Mouse (Mus musculus) cerebellum, adult 11 months (tissue): Measurements from ENCODE around the gene Peli2.

Source experiments
- DNase-seq: peaks from one replicate; pipeline ENCODE4 v3.0.0; 2022

The Peli2 gene

DNA sequence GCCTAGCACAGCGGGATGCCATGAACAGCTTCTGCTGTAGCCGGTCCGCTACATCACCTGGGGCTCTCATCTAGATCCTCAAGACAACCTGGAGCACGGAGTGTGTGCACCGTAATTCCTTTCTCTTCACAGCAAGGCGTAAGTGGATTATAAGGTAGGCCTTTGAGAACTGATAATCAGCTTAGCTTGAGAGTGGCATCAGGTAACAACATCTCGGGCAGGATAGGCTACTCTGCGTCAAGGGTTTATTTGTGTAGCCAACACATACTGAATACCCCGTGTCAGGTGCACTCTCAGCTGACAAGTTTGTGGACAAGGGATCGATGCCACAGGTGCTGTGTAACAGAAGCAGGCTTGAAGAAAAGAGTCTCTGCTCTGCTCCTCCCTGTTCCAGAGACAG is 106.1 kb downstream of the Peli2 start:
- DNase-seq = no peak

DNA sequence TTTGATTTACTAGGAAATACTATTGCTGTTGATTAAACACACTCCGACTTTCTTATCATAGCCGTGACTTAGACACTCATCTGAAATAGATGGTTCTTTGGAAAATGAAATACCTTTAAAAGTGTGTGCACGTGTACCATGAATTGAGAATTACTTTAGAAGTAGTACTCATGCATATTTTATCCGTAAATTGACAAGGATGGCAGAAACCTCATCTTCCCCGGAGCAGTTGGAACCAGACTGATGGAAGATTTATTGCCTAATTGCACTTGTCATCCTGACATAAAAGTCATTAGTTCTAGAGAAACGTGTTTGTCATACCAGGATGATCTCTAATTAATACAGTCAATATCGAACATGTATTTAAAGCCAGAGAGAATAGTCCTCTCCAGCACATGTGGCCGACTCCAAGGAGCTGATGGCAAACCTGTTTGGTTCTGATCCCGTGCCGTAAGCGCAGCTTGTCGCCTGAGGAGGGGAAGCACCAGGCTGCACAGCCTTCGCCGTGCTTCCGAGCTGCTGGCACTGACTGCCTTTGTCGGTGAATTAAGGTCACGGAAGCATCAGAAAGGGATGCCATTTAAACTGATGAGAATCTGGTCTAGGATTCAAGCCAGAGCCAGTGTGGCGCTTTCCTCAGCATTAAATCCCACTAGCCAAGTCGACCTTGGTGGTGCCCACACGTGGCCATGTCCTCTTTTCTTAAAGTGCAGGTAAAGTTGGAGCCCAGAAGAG is 114.3 kb downstream of the Peli2 start:
- DNase-seq = peak; percentile 50

DNA sequence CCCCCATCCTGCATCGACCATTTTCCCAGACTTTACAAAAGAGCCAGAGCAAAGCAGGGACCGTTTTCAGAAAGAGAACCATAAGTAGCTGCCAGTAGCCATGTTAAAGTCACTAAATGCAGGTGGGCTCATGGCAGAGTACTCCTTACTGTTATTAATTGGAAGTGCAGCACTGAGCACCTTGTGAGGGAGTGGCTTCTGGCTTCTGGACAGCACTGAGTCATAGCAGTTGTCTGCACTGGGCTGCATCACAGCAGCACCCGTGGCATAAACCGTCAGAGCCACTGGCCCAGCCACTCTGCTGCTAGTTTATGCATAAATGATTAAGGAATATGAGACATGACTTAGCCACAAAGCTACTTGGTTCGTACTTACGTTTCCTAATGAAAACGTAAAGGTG is 120.7 kb downstream of the Peli2 start:
- DNase-seq = no peak

DNA sequence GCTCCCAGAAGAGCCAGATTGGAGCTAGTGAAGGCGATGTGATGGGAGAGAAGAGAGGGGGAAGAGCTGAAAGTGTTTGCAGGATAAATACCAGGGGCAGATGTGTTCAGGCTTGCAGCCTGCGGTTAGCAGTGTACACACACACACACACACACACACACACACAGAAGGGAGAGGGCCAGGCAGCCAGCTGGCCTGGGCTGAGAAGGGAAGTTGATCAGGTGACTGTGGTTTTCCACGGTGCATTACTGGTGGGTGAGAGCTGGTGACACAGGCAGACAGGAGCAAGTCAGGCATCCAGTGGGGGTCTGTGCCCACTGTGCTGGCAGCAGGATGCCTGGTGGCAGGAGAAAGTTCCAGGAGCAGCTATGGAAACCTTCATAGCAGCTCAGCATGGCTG is 125.6 kb downstream of the Peli2 start:
- no peak for DNase-seq

DNA sequence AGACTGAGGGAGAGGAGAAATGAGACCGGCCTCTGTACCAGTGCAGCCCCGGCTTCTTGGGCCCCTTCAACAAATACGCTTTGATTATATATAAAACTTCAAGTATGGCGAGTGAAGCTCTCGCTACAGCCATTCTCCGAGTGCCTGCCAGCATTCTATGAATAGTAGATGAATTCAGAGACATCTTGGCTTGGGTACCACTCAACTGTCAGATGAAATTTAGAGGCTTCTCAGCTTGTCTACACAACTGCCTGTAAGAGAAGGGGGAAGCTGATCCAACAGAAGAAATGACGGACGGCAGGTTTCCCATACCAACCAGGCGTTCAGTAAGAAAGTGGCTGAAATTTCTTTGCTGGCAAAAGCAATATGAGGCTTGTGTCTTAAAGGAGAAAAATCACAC is 126.3 kb downstream of the Peli2 start:
- DNase-seq = no peak

DNA sequence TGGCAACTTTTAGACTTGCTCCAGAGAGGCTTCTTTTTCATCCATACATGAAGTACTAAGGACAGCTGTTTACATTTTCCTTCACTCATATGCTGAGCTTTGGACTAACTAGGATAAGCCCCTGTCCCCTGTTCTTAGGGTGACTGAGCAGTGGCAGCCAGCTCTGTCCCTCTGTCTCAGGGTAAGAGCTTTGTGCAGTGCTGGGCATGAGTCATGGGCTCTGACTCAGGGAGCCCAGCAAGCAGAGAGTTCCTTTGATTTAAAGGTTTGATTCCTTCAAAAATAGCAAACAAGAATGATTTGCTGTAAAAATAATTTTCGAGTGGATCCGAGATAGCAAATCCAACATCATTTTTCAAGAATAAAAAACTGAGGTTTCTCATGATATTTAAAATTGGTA is 128.8 kb downstream of the Peli2 start:
- DNase-seq = no peak

DNA sequence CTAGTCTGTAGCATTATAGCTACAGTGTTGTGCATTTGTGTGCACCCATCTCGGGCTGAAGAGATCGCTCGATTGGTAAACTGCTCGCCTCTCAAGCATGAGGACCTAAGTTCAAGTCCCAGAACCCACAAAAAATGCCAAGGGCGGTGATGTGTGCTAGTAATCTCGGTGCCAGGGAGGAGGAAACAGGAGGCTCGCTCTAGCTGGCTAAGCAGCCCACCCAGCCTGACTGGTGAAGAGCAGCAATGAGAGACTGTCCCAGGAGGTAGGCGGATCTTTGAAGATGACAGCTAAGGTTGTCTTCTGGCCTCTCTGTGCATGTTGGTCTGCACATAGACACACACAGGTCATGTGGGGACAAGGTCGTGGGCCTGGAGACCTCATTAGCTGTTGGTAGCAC is 129.3 kb downstream of the Peli2 start:
- no peak for DNase-seq

DNA sequence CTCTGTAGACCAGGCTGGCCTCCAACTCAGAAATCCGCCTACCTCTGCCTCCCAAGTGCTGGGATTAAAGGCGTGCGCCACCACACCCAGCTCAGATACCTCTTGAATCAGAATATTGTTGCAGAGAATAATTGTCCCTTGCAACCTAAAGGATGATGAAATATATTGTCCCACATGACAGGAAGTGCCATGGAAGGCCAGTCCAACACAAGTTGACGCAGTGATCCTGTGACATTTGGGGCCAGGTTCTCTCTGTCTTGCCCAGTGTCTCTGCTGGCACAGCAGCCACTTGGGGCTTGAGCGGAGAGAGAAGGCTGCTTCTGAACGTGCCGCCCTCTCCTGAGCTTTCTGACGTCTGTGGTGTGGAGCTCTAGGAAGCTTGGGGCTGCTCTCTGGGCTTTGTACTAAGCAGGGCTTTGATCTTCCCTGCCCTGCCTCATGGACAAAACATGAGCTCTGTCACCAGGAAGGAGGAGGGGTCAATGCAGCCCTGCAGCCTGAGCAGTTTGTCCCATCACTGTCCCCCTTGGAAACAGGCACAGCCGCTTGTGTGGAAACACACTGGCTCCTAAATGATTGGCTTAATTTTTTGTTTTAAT is 130.9 kb downstream of the Peli2 start:
- DNase-seq = no peak

DNA sequence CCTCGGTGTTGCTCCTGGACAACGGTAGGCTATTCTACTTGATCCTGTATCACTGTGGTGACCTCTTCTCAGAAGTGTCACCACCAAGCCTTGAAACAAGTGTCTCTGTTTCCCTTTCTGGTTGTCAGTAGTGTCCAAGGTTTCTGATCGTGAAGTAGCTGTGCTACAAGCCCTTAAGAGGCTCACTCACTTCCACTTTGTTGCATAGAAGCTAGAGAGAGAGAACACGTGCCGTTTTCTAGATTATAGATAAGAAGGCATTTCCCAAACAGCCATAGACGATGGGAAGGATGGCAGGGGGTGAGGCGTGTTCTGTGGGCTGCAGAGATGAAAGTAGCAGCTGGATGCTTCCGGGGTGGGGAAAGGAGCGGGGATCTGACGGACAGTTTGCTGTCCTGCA is 132.6 kb downstream of the Peli2 start:
- no peak for DNase-seq

DNA sequence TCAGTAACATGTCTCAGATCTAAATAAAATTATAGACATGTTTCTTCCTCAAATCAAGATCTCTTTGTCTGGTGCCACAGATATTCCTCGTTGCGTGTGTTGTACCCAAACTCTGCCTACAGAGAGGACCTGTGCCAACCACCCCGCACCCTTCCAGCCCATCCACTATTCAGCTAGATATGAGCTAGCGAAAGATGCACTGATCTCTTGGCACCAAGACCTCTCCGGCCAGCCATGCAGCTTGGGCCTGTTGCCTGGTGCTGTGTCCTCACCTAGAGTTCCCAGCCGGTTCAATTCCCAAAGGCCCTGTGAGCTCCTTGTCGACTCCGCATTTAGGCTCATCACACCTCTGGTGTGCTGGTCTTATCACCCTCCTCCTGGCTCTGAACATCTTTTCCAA is 134.1 kb downstream of the Peli2 start:
- DNase-seq = no peak

DNA sequence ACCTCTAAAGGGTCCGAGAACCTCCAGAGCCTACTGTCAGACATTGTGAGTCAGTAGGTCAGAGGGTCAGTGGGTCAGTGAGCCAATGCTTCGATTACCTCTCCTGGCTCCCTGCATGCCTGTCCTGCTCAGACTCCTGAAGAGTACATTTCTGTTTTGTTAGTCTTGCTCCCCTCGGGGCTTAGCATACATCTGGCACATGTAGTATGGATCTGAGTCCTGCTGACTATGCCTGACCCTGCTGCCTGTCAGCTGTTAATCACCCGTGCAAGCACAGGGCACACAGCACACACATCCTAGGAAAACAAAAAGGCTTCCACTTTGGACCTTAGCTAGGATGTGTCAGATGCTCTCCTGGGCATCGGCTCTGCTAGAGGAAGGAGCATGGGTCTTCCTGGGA is 134.7 kb downstream of the Peli2 start:
- DNase-seq = no peak

DNA sequence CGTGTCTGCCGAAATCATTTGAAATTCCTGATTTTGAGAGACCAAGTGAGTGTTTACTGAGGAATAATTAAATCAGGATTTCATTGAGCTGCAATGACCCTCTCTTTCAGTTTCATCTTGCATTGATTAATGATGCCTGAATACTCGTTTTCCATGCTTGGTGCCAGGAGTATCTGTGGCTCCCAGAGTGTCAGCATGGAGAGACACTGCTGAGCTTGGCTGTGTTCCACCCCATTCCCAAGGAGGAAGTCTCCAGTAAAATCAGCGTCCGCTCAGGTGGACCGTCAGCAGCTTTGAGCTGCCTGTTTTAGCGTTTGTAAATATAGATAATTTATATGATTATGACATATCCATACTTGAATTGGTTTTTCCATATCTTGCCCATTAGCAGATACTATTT is 137.1 kb downstream of the Peli2 start:
- peak; percentile 56 for DNase-seq

DNA sequence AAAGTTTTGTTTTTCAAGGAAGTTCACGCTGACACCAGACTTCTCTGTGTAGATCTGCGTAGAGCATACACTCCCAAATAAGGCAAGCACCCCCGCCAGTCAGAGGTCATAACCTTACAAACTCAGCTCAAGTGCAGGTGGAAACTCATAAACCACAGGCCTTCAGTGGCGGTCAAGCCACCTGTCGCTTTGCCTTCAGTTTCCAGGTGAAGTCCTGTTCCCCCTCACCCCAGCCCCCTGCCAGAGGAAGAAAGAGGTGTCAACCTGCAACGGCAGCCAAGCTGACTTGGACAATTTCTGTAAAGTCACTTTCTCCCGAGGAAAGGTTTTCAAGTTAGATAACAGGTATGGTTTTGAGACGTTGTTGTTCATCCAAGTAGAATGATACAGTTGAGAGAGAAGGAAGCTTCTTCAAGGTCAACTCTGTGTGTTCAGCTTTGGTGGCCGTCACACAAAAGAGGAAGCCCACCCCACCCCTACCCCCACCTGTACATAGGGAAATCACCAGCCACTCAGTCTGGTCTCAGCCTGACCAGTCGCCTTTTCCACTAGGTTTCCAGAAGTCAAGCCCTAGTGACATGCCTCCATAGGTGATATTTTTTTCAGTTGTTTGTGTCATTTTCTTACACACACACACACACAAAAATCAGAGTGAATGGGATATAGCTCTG is 138.2 kb downstream of the Peli2 start:
- DNase-seq = no peak

DNA sequence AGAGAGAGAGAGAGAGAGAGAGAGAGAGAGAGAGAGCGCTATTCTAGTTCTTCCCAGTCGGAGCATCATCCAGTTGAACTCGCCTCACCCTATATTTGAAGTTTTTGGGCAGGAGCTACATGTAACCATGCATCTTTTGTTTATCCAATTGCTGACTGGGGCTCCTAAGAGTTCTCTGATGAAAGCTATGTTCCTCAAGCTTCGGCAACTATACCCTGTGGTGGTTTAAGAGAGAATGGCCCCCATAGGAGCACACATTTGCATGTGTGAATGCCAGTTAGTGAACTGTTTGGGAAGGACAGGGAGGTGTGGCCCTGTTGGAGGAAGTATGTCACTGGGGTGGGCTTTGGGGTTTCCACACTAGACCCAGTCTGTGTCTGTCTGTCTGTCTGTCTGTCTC is 142.5 kb downstream of the Peli2 start:
- DNase-seq = no peak

DNA sequence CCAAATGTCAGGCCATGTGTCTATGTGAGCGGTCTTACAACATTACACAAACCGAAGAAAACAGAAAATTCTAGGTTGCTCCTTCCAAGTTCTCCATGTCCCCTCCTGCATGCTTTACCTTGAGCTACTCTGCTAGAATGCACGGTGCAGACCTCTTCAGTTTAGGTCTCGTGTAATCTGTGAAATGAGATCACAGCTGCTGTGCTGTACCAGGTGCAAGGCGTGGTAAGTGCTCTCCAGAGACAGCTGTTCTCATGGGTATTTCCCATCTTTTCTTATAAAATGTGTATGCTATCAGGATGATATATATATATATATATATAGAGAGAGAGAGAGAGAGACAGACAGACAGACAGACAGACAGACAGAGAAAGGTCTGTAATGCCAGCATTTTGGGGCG is 146.1 kb downstream of the Peli2 start:
- DNase-seq = no peak

DNA sequence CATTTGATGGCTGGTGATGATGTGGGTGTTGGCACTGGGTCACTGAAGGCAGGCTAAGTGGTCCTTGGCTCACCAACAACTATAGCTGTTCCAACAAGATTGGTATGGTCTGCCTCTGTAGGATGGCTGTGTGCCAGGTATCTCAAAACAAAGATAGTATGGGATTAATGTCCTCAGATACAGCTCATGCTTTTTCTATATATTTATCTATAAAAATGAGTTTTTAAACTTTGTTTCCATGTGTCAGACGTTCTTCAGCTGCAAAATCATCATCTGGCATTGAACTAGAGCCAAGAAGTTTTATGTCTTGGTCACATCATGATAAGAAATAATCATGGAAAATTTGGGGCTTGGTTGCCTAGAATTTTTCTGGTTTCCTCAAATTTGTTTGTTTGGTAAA is 157.7 kb downstream of the Peli2 start:
- no peak for DNase-seq

DNA sequence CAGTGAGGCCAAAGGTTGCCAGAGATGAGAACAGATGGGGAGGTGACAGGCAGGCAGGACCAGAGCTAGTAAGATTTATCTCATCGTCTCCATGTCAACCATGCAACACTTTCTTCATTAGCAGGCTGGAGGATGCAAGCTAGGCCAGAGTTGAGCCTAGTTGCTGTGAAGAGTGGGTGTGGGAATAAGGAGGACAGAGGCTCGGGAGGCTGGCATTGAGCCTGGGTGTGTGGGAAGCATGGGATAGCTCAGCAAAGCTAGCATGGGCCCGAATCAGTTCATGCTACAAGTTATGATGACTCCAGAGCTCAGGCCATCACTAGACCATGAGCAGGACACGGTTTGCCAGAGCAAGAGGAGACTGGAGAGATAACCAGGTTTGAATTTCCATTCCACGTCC is 166.3 kb downstream of the Peli2 start:
- DNase-seq = no peak

DNA sequence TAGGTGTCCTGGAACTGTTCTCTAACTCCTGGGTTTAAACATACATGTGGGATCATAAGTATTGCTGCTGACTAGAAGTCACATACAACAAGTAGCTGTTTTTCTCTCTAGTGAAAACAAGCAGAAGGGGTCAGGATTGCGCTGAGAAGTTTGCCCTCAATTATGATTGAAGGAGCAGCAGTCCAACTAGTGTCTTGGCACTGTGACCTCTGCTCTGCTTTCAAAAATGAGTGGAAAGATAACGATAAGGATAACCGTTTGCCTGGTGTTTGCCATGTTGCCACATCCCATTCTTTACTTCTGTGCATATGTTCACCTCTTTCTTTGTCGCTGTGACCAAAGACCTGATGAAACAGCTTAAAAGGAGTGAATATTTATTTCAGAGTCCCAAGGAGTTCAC is 167.0 kb downstream of the Peli2 start:
- DNase-seq = no peak

DNA sequence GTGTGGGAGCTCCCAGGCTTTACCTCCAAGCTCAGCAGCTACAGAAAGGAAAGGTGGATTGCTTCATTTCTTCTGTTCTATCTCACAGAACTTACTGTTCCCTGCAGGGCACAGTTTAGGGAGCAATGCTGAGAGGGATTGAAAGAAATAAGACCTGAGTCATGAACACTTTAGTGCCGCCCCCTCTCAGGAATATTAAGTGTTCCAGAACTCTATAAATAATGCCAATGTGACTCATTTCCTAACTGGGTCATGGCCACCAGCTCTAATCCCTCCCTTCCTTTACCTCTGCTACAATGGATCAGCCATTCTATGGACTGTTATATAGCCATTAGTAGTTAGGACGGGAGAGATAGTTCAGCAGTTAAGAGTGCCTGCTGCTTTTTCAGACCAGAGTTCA is 168.0 kb downstream of the Peli2 start:
- DNase-seq = no peak

DNA sequence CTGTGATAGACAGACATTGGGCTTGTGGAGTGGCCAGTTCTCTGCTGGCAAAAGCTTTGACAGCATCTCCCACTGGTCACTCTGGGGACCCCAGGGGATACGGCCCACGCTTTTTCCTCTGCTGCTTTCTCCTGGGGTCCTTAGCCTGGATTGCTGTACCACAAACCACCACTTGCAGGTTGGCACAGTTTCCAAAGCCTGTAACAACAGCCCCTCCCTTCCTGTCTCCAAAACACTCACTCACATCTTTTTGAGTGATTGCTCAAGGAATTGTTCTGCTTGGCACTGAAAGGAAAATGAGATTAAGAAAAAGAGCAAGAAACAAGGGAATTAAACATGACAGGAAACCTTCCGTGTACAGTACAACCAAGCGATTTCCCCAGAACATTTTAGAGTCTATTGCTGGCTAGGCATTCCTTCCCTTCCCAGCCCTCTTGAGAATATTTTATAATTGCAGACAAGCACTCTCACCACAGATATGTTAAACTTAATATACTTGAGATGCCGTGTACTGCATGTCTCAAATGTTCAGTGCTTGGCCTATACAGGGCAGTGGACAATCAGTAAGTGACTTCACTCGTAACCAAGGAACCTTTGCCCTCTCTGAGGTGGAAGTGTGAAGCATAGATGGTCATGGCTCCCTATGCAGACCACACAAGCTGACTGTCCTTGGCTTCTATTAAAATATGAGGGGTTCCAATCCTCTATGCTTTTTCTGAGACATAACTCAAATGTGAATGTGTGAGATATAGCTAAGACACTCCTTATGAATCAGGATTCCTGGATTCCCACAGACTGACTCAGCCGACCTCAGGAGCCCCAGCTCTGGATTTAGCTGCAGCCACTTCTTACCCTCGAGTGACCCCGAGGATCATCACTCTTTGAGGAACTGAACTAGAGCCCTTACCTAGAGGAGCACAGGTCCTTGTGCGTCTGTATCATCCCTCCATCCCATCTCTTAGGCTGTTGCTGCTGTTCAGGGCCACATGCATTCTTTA is 169.3 kb downstream of the Peli2 start:
- DNase-seq = no peak

DNA sequence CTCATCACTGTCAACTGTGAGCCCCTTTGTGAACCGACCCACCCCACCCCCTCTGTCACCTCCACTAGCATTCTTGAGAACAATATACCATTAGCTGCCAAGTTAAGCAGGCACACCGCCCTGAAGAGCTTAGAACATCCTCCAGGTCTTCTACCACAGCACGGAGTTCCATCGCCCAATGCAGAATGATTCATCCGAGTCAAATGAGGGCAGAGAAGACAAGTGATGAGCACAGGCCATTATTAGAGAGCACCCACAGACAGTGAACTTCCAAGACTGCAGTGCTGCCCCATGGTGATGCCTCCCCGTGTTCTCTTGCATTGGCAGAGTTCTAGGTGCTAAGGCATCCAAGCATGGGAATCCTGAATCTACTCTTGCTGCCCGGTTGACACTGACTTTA is 172.9 kb downstream of the Peli2 start:
- no peak for DNase-seq

DNA sequence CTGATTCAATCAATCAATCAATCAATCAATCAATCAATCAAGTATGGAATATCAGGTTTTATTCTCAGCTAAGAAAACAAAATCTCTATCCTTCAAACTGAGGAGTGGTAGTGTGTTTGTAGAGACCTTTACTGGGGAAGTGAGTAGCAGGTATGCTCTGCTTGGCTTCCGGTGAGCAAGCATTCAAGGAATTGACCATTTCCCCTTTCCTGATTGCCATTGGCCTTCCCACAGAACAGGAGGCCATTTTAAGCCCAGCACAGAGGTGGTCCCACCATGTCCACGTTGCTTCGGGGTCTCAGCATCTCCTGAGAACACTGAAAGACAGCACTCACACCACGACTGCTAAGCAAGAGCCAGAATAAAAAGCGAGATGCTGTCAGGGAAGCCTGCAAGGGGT is 174.8 kb downstream of the Peli2 start:
- no peak for DNase-seq

DNA sequence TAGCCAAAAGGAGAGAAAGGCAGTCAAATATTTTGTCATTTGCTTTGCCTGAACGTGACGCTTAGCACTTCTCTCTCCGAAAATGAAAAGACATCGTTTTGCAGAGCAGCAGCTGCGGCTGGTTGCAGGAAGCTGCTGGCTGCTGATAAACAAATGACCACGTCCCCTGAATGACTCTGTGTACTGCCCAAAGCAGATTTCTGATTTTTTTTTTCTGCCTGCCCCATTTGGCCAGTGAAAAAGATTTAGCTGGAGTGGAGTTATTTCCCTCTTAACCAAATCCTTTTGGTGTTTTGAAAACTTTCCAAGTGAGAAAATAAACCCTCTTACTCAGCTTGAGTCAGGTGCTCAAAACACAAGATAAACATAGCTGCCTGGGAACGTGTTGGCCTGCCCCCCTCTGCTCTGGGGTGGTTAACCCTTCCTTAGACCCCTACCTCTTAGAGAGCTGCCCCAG is 175.2 kb downstream of the Peli2 start:
- DNase-seq = no peak
